Mouse (Mus musculus) gastrocnemius, postnatal 4 days (tissue): Measurements from ENCODE around the gene Hs6st2. TPM values are rescaled to one million over a fixed set of nuclear protein-coding genes. Genes with fewer than 3 reads are reported as not detected.
A peak's percentile ranks its signal among the peaks of the same experiment; 100 is the strongest.

Experiments used
- DNase-seq, 2 experiments: peaks; one replicate each; pipeline ENCODE4 v3.0.0; 2021 to 2022; ENCODE audit warnings: low spot score in 2 of 2, mixed read lengths in 2 of 2
- total RNA-seq, 2 experiments: library from RNA; stranded (reverse); gene quantifications; 2 replicates each; pipeline ENCODE4 v1.2.3; 2021

Hs6st2 gene
- total RNA-seq, 2 experiments from 2014 or later, result 49.7 to 56.9 TPM

DNA sequence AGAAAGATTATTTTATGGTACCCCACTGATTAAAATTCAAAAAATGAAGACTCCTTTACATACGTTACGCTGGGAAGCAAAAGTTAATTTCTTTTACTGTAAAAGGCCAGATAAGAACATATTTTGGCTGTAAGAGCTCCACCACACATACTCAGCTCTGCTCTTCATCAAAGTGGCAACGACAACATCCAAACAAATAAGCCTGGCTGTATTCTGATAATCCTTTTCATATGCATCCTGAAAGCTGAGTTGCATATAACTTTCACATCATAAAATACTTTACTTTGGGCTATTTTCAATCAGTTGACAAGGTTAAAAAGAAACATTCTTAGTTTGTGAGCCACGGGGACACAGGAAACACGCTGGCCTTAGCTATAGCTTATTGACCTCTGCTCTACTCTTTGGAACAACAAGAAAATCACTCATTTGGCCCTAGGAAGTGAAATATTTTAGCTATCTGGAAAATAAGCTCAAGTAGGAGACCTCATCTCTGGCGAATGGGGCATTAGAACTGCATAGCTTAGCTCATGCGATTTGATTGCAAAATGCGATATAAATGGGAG, 91.1 kb downstream of the Hs6st2 start:
- DNase-seq, result no peak

DNA sequence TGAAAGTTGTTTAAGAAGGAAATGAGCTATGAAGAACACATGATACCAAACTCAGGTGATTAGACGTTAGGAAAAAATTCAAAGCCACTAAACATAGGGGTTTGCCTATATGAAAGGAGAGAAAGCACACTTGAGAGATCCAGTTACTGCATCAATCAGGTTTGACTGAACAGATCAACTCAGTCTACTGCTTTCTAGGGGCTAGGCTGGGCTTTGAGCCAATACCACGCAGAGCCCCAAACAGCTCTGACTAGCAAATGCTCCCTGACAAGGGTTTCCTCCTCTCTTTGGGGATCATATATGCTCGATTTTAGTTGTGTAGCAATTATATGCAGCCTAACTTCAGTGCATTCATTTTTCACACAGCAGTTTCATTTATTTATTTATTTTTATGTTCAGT, 96.2 kb downstream of the Hs6st2 start:
- DNase-seq, result no peak

DNA sequence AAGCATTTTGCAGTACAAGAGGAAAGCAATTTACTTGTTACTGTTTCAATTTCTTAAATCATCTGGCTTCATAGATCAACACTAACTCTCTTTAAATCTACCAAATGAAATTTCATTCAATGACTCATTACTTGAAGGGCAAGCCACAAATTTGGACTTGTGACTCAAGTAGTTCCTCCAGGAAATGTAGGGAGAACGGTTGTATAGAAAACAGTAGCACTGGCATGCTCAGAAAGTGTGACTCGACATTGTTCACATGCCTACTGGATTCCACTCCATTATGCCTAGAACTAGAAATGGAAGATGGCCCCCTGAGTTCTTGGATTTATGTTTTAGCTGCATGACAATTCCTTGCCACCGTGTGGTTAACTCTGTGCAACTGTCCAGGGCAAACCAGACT, 100.0 kb downstream of the Hs6st2 start:
- DNase-seq, result no peak

DNA sequence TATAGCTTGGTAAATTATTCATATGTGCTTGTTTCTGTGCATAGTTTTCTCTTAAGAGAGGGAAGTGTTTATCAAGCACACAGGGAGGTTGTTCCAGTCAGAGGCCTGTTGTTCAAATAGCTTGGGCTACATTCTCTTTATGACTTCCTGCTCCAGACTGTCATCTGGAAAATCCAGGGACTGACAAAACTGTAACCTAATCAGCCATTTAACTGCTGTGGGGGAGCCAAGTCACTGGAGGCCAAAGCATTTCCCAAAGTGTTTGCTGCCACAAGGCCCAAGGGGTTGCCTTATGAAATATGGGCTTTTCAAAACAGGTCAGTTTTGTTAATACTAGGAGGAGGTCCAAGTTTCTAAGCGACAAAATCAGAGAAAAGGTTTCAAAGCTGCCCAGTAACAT, 119.8 kb downstream of the Hs6st2 start:
- no peak for DNase-seq

DNA sequence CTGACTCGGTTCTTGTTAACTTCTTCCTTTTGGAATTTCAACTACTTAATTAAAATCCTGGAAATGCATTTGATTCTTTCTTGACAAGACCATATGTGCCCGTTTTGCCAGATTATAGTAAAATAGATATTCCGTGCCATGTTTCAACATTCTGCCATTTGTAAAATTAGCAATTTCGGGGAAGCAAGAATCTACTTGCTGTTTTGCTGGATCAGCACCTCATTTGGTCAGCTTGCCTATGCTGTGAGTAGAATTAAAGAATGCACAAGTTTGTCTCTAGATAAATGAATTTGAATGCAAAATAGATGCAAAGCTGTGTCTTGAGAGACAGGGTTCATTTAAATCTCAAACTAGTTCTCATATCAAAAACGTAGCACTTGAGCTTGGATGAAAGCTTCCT, 142.0 kb downstream of the Hs6st2 start:
- no peak for DNase-seq

DNA sequence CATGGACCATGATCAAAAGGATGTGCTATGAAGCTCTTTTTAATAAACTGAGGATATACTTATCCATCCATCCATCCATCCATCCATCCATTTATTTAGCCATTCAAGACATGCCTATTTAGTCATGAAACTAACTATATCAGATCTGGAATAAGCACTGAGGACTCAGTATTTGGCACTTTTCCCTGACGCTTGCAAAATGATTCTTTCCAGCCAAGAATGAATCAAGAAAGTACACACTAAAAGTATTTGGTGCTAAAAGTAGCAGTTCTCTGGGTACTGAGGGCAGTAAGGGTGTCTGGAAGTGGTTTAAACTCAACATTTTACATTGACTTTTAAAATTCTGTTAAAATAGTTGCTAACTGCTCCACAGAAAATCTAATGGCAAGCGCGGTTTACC, 144.6 kb downstream of the Hs6st2 start:
- no peak for DNase-seq

DNA sequence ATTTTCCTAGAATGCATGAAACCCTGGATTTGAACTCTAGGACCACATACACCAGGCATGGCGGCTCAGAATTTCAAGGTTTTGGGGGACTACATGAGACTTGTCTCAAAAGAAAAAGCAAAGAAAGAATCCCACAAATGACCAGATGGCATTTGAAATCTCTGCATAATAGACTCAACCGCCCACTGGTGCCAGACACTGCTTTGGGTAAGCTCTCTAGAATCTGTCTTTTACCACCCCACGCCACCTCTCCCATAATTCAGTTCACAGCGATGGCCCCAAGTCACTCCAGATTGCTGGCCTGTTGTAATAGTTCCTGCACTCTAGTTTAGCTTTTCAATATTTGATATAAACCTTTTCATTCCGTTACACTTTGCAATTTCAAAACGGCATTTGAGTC, 146.4 kb downstream of the Hs6st2 start:
- DNase-seq, result no peak

DNA sequence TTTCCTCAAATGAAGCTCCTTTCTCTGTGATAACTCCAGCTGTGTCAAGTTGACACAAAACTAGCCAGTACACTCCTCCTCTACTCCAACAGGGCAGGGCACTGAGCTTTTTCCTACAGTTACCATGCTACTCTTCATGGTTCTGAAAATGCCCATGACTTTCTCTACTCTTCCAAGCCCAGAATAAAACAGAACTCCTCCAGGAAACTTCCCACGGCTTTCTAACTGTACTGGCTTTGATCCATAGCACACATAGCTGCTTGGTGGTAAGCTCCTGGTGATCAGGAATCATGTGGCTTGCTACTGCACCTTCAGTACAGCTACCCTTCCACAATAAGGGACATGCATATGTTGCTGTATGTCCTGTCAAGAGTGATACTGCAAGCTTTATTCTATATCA, 150.5 kb downstream of the Hs6st2 start:
- DNase-seq, result no peak

DNA sequence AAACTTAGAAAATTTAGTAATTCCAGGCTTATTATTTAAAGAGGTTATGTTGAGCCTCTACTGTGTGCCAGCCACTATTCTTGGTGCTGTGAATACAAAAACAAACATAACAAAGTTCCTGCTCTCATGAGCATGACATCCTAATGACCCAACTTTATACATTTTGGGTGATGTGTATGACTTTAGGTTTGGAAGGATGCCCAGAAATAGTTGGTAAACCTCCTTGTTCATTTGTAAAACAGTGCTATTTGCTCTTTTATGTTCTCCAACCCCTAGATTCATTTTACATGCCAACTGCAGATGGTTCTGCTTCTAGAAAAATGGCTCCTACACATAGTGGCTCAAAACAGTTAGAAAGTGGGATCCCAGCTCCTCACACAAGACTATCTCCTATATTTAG, 153.1 kb downstream of the Hs6st2 start:
- no peak for DNase-seq

DNA sequence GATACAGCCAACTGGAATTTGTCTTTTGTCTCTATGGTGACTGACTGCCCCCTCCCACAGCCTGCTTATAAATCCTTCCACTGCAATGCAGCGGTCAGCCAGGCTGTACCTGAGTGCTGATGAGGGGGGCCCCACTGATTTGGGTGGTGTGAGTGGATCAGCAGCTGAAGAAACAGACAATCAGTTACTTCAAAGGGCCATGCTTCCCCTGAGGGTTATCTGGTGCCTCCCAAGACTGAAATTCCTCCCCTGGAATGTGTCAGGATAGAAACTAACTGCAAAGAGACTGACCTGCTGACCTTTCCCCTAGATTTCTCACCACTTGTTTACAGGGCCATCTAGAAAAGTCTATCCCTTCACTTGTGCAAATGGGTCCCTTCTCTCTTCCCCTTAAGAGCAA, 166.8 kb downstream of the Hs6st2 start:
- DNase-seq, result no peak

DNA sequence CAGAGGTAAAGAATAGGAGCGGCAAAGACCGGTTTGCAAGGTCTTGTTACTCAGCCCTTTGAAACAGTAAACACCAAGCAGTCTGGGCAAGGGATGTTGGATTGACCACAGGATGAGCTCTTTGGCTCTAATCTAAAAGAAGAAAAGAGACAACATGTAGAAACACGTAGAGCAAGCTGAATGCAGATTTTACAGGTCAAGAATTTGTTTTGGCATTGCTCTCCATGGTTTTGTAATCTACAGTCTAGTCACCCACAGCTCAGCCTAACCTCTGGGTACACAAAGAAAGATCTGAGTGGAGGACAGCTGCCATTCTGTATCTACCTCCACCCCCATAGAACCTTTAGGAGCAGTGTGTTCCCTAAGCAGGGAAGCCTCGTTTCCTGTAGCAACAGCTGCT, 175.1 kb downstream of the Hs6st2 start:
- DNase-seq, result no peak

DNA sequence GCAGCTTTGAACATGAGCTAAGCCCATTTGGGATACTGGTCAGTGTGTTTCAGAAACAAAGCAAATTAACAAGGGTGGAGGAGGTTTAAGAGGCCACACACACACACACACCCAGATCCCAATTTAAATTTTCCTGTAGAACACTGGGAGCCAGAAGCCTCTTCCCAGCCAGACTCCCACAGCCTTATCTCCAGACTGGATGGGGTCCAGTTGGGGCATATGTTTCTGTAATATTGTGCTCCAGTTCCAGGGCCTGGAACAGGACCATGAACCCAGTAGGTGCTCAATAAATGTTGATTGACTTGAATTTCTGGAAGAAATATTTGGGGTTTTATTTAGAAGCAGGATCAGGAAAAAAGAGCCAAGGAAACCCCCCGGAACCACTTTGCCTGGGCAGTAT, 176.0 kb downstream of the Hs6st2 start:
- DNase-seq, result no peak

DNA sequence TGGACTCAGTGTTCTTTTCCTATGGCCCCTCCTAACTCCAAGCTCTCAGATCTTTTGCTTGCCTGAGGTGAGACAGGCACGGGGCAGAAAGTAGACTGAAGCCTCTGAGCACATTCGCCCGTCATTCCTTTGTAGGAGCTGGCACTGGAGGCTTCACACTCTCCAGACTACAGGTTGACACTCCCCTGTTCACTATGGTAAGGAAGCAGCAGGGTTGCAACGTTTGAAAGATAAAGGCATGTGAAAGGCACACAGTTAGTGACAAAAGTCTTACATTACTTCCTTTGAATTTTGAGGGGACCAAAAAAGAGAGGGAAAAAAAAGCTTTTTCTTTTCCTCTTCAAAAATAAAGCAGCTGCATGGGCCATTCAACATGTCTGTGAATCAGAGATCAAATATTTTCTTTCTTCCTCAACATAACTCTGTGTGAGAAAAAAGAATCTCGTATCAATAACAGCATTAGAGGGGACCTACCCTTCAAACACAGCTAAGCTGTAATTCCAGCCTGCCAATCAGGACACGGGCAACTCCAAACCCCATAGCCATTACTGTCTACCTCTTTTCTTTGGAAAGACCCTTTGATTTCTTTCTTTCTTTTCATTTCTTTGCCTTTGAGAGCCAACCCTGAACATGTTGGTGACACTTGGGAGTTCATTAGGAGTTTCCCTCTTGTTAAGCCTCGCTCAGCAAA, 177.7 kb downstream of the Hs6st2 start:
- no peak for DNase-seq

DNA sequence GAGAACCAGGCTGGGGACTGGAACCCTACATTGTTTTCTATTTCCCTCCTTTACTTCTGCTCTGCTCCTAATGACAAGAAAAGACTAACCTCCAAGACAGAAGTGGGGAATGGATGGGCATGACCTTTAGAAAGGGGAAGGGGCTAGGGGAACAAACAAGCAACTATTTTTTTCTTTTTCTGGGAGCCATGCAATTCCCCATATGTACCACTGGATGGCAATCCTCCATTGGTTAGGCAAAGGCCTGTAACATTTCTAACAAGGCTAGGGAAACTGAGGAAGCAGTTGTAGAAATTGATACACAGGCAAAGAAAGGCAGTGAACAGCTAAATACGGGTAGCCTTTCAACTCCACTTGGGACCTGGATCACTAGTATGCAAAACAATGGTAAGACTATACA, 183.8 kb downstream of the Hs6st2 start:
- no peak for DNase-seq

DNA sequence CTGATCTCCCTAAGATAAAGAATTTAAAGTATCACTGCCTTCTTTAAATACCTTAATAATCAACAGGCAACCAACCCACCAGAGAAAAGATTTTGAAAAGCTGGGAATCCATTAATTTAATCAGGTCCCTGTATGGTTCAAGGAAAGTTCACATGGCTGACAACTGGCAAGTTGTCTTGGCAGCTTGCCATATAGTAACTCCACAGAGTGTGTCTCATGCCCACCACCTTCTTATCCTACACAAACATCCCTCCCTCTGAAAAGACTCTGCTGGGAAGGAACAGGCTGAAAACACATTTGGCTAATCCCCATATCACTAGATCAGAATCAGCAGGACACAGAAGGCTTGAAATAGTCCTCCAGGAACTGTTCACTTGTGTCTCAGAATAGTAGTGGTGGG, 193.3 kb downstream of the Hs6st2 start:
- DNase-seq, result no peak

DNA sequence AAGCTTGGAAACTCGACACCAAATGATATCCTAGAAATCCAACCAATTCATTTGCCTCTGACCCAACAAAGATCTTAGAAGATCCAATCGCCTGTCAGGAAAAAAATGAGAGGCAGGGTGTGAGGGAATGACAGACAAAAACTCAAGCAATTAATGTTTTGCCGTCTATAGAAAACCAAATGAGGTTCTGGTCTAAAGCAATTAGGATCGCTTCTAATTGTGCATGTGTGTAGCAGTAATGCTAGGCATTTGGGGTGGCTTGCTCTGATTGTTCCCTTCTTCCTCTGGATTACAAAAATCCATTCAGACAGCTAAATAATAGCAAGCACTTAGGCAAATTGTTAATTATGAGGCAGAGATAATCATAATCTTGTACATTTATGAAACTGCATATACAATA, 212.2 kb downstream of the Hs6st2 start:
- DNase-seq, result no peak

DNA sequence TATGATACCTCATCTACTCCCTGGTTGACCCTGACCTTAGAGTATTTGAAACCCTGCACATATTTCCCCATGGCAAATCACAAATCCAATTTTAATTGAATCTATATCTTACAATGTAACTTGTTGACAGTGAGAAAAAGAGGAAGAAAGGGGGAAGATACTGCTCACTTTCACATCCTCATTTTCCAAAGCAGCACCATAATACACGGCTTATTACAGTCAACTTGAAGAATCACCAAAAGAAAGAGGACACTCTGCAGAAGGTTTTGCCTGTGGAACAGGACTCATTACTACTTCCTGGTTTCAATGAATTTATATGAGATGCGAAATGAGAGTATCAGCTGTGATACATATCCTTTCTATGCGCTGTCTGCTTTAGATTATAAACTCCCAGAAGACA, 220.2 kb downstream of the Hs6st2 start:
- no peak for DNase-seq

DNA sequence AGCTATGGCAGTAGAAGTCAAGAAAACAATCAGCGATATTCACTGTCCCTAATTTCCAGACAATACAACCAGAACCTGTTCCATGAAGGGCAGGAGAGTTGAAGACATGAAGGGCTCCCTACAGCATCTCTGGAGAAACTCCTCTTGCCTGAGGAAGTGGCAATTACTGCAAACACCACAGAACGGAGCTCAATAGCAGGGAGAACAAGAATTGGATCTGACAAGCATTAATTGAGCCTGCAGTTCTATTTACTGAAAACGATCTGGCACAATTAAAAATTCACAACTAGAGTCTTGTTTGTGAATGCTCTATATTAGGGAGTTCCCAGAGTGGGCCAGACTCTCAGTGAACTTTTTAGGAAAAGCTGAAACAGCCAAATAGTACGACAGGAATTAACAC, 238.3 kb downstream of the Hs6st2 start:
- no peak for DNase-seq

DNA sequence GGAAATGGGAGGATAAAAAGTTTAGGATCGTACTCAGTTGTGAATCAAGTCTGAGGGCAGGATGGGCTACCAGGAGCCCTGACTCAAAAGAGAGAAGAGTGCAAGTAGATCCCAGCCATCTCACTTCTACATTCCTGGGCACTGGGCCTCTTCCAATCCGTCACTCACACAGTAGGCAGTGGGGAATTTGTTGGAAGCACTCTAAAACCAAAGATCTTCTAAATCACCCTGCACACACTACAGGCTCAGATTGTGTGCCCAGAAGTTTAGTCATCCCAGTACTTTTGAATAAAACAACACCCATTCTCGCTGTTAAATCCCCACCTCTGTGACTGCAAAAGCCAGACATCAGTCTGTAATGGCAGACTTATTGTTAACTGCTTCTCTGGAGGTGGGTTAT, 249.9 kb downstream of the Hs6st2 start:
- DNase-seq, result no peak

DNA sequence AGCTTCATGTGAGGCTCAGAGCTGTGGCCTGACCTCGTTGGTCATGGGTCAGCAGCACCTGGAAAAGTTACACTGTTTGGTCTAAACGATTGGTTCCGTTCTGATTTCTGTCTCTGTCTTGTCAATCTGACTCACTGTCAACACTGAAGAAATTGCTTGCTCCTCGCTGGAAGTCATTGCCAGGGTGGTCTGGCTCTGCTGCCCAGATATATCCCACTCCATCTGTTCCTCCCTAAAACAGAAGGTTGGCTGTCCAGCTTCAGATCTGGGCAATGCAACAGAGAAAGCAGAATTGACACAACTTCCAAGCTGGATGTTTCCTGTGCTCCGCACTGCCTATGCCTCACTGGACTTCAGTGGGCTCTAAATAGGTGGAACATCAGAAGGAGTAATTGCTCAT, 256.6 kb downstream of the Hs6st2 start:
- DNase-seq, result no peak

DNA sequence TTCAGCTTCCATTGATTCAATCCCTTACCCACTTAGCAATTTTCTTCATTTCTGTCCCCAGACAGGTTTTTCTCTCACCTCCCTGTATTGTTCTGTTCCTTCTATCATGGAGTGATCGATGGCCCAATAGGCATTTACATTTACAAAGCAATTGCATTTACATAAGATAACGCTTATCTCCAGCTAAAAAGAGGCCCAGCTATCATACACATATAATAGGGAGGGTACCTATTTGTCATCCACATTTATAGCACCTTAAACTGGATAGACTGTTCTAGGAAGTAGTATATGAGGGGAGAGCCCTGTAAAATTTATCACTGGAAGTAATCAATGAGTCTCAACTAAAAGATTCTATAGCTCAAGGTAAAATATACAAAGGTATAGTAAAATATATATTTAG, 271.4 kb downstream of the Hs6st2 start:
- no peak for DNase-seq

DNA sequence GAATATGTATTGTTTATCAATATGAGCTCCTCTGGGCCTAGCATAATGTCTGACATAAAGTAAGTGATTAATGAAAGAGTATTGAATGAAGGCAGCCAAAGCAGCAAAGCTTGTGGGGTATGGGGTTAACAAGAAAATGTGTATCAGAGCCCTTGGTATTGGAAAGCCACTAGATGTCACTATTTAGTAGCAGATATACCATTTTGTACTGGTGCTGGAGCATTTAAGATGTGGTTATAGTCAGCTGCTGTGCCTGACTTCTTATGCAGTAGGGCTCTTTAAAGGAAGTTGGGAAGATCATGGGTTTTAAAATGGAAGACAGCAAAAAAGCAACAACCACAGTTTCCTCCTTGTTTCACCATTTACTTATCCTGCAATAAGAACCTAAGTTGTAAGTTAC, 284.2 kb downstream of the Hs6st2 start:
- DNase-seq, result no peak

DNA sequence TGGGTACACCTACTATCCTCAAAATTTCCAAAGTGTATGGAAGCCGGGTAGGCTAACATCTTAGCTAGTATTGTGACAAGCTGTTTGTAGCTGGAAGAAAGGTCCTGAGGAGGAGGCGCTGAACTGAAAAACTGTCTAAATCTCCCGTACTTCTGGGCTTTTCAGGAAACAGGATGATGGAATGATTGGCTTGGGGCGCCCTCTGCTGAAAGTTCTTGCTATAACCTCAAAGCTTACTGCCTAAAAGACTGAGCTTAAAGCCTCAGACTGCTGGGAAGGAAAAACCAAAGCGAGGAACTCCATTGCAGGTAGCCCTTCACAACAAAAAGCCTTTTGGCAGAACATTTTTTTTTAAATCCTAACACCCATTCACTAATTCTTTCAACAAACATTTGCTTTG, 307.0 kb downstream of the Hs6st2 start:
- DNase-seq, result peak; percentile 37 to 57
